Mouse (Mus musculus) cerebellum, adult 2 months (tissue): ENCODE measurements around the gene Ptchd4.

ENCODE experiments used
- CTCF ChIP-seq: fragments of 200-500 bp; IDR thresholded peaks from 2 replicates; pipeline ENCODE4 v1.5.1; 2011; ENCODE audit warnings: low read depth, mild to moderate bottlenecking, control low read depth, low read length, moderate library complexity, borderline replicate concordance; ENCODE audit not compliant: insufficient read depth
- POLR2A ChIP-seq: fragments of 200-500 bp; IDR thresholded peaks from 2 replicates; pipeline ENCODE4 v1.6.1; 2011; ENCODE audit warnings: low read length, control low read depth, borderline replicate concordance; ENCODE audit not compliant: insufficient read depth

- TF ChIP-seq CTCF (no peak), POLR2A (no peak)
These were observed 12.6 kb upstream of the Ptchd4 start for GRCm38 (mm10) chr17:42303062-42303577.
